Mouse (Mus musculus) hindbrain, embryonic 11.5 days (tissue): Measurements from ENCODE around the gene Eef2. TPM values are rescaled to one million over a fixed set of nuclear protein-coding genes. Genes with fewer than 3 reads are reported as not detected.

Experiments
- ATAC-seq: fragments of 200-750 bp; cut with Nextera tagmentation; 2 replicates; pipeline ENCODE4 v1.8.0; 2017; ENCODE audit warnings: mild to moderate bottlenecking, moderate TSS enrichment, moderate library complexity; ENCODE audit not compliant: low FRiP score
- DNase-seq: peaks from one replicate; pipeline ENCODE4 v3.0.0-alpha.2; 2015; ENCODE audit warnings: low spot score
- H3K27ac ChIP-seq: fragments of 300-500 bp; sonication (generic); 2 replicates; pipeline ENCODE4 v1.5.1; 2014; ENCODE audit warnings: mild to moderate bottlenecking, low read depth, low read length
- H3K27me3 ChIP-seq: fragments of 300-500 bp; sonication (generic); 2 replicates; pipeline ENCODE4 v1.6.1; 2014; ENCODE audit warnings: mild to moderate bottlenecking, low read length, moderate library complexity, mixed read lengths; ENCODE audit not compliant: control insufficient read depth, insufficient read depth
- H3K36me3 ChIP-seq: fragments of 300-500 bp; sonication (generic); 2 replicates; pipeline ENCODE4 v1.6.1; 2014; ENCODE audit warnings: mild to moderate bottlenecking, low read length, moderate library complexity, mixed read lengths; ENCODE audit not compliant: control insufficient read depth, insufficient read depth
- H3K4me1 ChIP-seq: fragments of 300-500 bp; sonication (generic); replicated peaks from 2 replicates; pipeline ENCODE4 v1.6.1; 2014; ENCODE audit warnings: low read length, mixed read lengths; ENCODE audit not compliant: control insufficient read depth, insufficient read depth
- H3K4me2 ChIP-seq: fragments of 300-500 bp; sonication (generic); replicated peaks from 2 replicates; pipeline ENCODE4 v1.6.1; 2014; ENCODE audit warnings: mild to moderate bottlenecking, low read depth, low read length
- H3K4me3 ChIP-seq: fragments of 300-500 bp; sonication (generic); 2 replicates; pipeline ENCODE4 v1.5.1; 2014; ENCODE audit warnings: low read depth, low read length
- H3K9ac ChIP-seq: fragments of 300-500 bp; sonication (generic); 2 replicates; pipeline ENCODE4 v1.6.1; 2014; ENCODE audit warnings: low read depth, low read length
- H3K9me3 ChIP-seq: fragments of 300-500 bp; sonication (generic); 2 replicates; pipeline ENCODE4 v1.6.1; 2016; ENCODE audit warnings: low read length; ENCODE audit not compliant: control insufficient read depth
- WGBS: fragments of 180-500 bp; shearing (Covaris S2); extraction: QIAGEN DNeasy Blood & Tissue Kit; methylation state at CpG from one replicate; pipeline ENCODE4 v1.1.7; 2014; 5-methylcytosine and 5-hydroxymethylcytosine counted together
- polyA plus RNA-seq: library from polyadenylated mRNA; unstranded; fragments of >200 nt; fragmentation: Nextera tagmentation; extraction: Ambion mirVana; gene quantifications from 2 replicates; pipeline ENCODE4 v1.2.1, GENCODE M21; 2014

The Eef2 gene
- polyA plus RNA-seq, 1 experiment from 2014 or later = 380 TPM

DNA sequence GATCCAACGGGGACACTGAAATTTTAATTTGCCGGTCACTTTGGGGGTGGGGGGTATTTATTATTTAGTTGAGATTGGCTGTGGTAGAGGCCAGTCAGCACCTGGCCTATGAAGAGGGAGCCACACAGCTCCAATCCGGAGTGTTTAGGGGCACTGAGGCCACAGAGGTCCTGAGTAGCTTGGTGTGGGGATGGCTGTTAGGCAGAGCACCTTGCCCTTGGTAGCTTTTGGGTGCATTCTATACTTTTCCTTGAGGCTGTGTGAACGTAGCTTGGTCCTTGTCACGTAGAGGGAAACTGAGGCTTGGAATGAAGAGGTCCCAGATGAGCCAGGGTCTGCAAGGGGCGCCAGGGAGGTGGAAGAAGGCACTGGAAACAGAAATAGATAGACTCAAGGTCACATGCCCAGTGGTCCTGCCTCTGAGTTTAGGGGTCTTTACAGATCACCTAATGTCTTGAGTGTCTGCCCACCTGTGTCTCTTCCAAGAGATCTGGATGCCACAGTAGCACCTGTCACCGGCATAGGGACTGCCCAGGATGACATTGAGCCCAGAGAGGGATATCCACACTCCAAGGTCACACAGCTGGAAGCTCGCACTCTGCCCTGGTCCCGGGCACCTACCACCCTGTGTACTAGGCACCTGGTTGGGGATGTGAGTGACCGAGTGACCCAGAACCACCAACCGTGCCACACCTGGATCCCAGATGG lies 37.5 kb upstream of the Eef2 start:
- DNase-seq (no peak), ATAC-seq (no peak)

DNA sequence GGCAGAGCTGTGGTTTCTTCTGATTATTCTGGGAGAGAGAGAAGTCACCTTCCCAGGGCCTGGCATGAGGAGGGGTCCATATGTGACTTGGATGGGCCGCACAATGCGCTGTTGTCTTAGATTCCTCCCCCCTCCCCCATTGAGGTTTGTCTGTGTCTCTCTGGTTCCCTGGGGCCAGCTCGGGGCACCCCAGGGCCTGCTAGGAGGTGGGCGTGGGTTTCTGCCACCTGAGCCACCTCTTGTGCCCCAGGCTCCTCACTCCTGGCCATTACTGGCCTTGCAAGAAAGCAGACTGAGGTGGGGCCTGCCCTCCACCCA lies 36.9 kb upstream of the Eef2 start:
- H3K27me3 ChIP-seq = peaks cover 15% of the 10 kb centered on the region
- 0 out of 2 replicates have a peak overlapping the region, but pooled peaks have one; percentile 61 for H3K4me3 ChIP-seq
- no peak for DNase-seq
- H3K27ac ChIP-seq = no peak overlapping the region
- peak overlapping the region; percentile 91; the same call in 1 of the 2 replicates for H3K4me2 ChIP-seq
- 78% methylated on average over 4 of the region's 4 CpGs for WGBS
- no peak for ATAC-seq
- peaks cover 20% of the 10 kb centered on the region for H3K4me1 ChIP-seq
- H3K36me3 ChIP-seq = peaks cover 6% of the 10 kb centered on the region
- peak overlapping the region; percentile 34; the same call in 1 of the 2 replicates for H3K9ac ChIP-seq
- no peaks in the 10 kb centered on the region for H3K9me3 ChIP-seq

More for the DNA sequence above, 37.5 kb upstream of the Eef2 start:
- H3K9ac ChIP-seq = peak overlapping the region; percentile 84
- peak overlapping the region; percentile 91 for H3K4me2 ChIP-seq
- H3K27me3 ChIP-seq = peaks cover 20% of the 10 kb centered on the region
- H3K4me1 ChIP-seq = peaks cover 20% of the 10 kb centered on the region
- H3K36me3 ChIP-seq = peaks cover 2% of the 10 kb centered on the region; the same call in 1 of the 2 replicates
- peak overlapping the region; percentile 66 for H3K27ac ChIP-seq
- peak overlapping the region; percentile 61 for H3K4me3 ChIP-seq
- H3K9me3 ChIP-seq = no peaks in the 10 kb centered on the region
- 61% methylated on average over 11 of the region's 11 CpGs for WGBS

DNA sequence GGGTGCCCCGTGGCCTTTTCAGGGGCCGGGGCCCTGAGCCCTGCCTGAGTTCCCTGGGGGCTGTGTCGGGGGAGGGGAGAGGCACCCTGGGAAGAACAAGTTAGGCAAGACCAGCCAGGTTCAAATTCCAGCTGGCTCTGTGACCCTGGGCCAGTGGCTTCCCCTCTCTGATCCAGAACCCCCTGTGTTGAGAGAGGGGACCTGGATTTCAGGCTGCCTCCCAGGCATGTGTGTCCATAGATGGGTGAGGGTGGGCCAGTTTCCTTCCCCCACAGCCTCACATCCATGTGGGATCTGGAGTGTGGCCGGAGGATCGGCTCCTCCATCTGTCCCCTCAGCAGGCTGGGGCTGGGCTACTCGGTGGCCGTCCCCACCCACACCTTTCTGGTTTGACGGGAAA lies 36.4 kb upstream of the Eef2 start:
- no peak for ATAC-seq
- H3K27ac ChIP-seq = no peak overlapping the region

DNA sequence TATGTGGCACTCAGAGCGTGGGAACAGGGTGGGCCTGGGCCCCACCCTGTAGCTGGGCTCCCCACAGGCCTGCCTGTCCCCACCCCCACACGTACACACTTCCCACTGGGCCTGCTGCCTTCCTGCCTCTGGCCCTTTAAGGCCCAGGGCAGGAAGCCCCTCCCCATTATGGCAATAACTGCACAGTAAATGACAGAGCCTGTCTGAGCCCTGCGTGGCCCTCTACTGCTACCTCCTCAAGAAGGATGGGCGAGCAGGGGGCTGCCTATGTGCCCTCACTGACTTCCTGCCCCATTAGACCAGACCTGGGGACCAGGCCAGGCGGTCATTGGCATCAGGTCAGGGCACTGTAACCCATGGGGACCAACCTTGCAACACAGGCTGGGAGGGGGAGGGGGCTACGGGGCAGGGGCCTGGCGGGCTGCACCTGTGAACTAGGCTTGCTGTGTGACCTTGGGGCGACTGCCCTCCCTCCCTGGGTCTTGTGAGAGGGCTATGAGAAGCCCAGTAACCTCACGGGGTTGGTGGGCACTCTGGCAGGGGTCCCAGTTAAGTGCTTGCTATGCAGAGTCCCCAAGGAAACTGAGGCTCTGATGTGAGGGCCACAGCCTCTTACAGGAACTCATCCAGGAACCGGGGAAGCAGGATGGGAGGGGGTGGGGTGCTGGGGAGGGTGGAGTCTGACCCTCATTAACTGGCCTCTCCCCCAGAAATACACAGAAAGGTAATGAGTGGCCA lies 35.5 kb upstream of the Eef2 start:
- H3K4me2 ChIP-seq = peak overlapping the region; percentile 11; the same call in 1 of the 2 replicates
- no peaks in the 10 kb centered on the region for H3K9me3 ChIP-seq
- DNase-seq (no peak), ATAC-seq (no peak)
- H3K36me3 ChIP-seq = peaks cover 18% of the 10 kb centered on the region
- peaks cover 1% of the 10 kb centered on the region for H3K27me3 ChIP-seq
- H3K27ac ChIP-seq = no peak overlapping the region
- H3K9ac ChIP-seq = 0 out of 2 replicates have a peak overlapping the region, but pooled peaks have one; percentile 7
- WGBS = 67% methylated on average over 10 of the region's 10 CpGs
- peaks cover 19% of the 10 kb centered on the region for H3K4me1 ChIP-seq
- no peak overlapping the region for H3K4me3 ChIP-seq

More for the DNA sequence above, 36.4 kb upstream of the Eef2 start:
- no peak for DNase-seq
- 62% methylated on average over 8 of the region's 8 CpGs for WGBS
- H3K27me3 ChIP-seq = peaks cover 10% of the 10 kb centered on the region
- peaks cover 11% of the 10 kb centered on the region for H3K36me3 ChIP-seq
- no peaks in the 10 kb centered on the region for H3K9me3 ChIP-seq
- H3K4me3 ChIP-seq = no peak overlapping the region; the same call in 1 of the 2 replicates
- H3K4me1 ChIP-seq = peaks cover 20% of the 10 kb centered on the region
- H3K4me2 ChIP-seq = peak overlapping the region; percentile 14; the same call in 1 of the 2 replicates
- H3K9ac ChIP-seq = 0 out of 2 replicates have a peak overlapping the region, but pooled peaks have one; percentile 7

DNA sequence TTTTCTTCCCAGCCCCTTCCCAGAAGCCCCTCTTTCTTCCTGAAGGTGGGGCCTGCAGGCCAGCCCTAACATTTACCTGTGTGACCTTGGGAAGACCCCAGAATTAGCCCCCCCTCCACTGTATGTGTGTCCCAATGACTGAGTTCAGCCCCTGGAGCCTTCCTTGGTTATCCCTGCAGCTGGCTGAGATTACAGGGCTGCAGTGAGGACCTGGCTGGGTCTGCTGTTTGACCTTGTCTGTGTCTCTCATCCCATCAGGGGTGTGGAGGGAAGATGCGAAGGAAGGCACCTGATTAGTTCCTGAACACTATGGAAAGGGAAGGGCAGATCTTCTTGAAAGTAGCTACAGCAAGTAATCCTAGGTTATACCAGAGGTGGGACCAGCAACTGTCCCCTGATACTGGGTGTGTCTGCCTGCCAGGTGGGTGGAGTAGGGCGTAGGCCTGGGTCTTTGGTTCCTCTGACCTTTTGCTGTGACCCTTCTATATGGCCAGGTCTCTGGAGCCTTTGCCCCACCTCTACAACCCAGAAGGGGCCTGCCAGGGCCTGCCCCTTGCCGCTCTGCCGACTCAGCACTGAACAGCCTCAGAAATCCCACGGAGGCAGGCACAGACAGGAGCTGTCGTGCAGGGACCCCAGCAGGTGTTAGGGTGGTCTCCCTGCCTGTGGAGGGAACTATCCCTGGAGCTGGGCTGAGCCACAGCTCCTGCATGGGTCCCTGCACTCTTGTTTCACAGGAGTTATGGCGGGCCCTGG lies 34.8 kb upstream of the Eef2 start:
- peaks cover 18% of the 10 kb centered on the region for H3K4me1 ChIP-seq
- 79% methylated on average over 7 of the region's 7 CpGs for WGBS

DNA sequence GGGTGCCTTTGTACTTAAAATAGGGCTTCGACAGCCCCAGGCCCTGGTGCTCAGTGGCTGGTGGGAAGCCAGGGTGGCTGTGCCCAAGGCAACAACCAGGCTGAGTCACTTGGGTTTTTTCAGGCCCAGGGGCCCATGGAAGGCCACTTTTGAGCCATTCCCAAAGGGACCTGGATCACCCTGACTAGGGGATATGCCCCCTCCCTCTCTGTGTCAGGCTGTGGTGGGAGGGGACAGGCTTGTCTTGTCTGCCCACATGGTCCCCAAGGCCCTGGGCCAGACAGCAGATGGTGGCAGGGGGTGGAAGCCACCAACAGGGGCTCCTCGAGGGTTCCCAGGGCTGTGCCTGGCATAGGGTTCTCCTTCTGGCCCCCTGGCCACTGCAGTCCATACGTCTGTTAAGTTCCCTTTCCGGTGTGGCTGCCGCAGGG lies 33.9 kb upstream of the Eef2 start:
- 0 out of 2 replicates have a peak overlapping the region, but pooled peaks have one; percentile 42 for H3K27ac ChIP-seq
- ATAC-seq (no peak), DNase-seq (no peak)
- 72% methylated on average over 5 of the region's 5 CpGs for WGBS
- H3K36me3 ChIP-seq = peaks cover 27% of the 10 kb centered on the region
- H3K4me1 ChIP-seq = peaks cover 18% of the 10 kb centered on the region
- H3K4me3 ChIP-seq = no peak overlapping the region
- no peaks in the 10 kb centered on the region for H3K27me3 ChIP-seq
- no peaks in the 10 kb centered on the region for H3K9me3 ChIP-seq
- 0 out of 2 replicates have a peak overlapping the region, but pooled peaks have one; percentile 7 for H3K9ac ChIP-seq
- no peak overlapping the region; the same call in 1 of the 2 replicates for H3K4me2 ChIP-seq

More for the DNA sequence above, 34.8 kb upstream of the Eef2 start:
- H3K27me3 ChIP-seq = no peaks in the 10 kb centered on the region
- no peak for DNase-seq
- no peak overlapping the region for H3K4me2 ChIP-seq
- H3K9me3 ChIP-seq = no peaks in the 10 kb centered on the region
- H3K27ac ChIP-seq = 0 out of 2 replicates have a peak overlapping the region, but pooled peaks have one; percentile 1
- H3K36me3 ChIP-seq = peaks cover 19% of the 10 kb centered on the region
- ATAC-seq = no peak
- H3K9ac ChIP-seq = 0 out of 2 replicates have a peak overlapping the region, but pooled peaks have one; percentile 15
- no peak overlapping the region for H3K4me3 ChIP-seq

DNA sequence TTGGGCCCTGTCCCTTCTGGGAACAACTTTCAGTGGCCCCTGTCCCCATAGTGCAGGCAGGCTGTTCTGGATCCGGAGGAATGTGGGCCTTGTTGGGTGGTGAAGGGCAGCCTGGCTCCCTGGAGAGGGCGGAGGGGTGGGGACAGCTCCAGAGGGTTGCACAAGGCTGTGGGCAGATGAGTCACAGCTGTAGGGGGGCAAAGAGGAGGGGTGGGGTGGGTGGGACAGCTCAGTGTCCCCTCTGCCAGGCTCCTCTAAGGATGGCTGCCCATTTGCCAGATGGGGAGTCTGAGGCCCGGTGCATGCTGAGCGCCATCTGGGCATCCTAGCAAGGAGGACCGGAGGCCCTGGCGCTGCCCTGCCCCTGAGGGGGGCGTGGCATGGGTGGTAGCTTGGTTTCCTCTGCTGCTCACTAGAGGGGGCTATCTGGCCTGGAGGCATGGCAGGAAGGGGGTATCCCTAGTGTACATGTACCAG lies 33.2 kb upstream of the Eef2 start:
- DNase-seq = no peak
- no peak overlapping the region for H3K9ac ChIP-seq
- no peaks in the 10 kb centered on the region for H3K9me3 ChIP-seq
- no peak overlapping the region for H3K4me3 ChIP-seq
- no peak for ATAC-seq
- no peak overlapping the region; the same call in 1 of the 2 replicates for H3K27ac ChIP-seq
- no peak overlapping the region for H3K4me2 ChIP-seq
- no peaks in the 10 kb centered on the region for H3K27me3 ChIP-seq
- peaks cover 31% of the 10 kb centered on the region for H3K36me3 ChIP-seq
- 96% methylated on average over 7 of the region's 7 CpGs for WGBS
- H3K4me1 ChIP-seq = peaks cover 18% of the 10 kb centered on the region

DNA sequence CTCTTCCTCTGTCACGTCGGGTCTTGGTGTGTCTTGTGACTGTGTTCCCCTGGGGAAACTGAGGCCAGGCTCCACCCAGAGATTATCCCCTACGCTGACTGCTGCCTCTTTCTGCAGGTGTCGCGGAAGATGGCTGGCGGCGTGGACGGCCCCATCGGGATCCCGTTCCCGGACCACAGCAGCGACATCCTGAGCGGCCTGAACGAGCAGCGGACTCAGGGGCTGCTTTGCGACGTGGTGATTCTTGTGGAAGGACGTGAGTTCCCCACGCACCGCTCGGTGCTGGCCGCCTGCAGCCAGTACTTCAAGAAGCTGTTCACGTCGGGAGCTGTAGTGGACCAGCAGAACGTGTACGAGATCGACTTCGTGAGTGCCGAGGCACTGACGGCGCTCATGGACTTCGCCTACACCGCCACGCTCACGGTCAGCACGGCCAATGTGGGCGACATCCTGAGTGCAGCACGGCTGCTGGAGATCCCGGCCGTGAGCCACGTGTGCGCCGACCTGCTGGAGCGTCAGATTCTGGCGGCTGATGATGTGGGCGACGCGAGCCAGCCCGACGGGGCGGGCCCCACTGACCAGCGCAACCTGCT lies 32.5 kb upstream of the Eef2 start:
- no peaks in the 10 kb centered on the region for H3K27me3 ChIP-seq

More for the DNA sequence above, 32.5 kb upstream of the Eef2 start:
- Histone ChIP-seq H3K9ac (no peak overlapping the region), H3K27ac (no peak overlapping the region), H3K4me2 (no peak overlapping the region), H3K36me3 (peaks cover 38% of the 10 kb centered on the region), H3K9me3 (no peaks in the 10 kb centered on the region), H3K4me3 (no peak overlapping the region), H3K4me1 (peaks cover 13% of the 10 kb centered on the region)
- no peak for ATAC-seq
- 96% methylated on average over 52 of the region's 52 CpGs for WGBS
- no peak for DNase-seq
